Mouse (Mus musculus) hindbrain, embryonic 10.5 days (tissue): Measurements from ENCODE around the gene Qk. TPM values are rescaled to one million over a fixed set of nuclear protein-coding genes. Genes with fewer than 3 reads are reported as not detected.

ENCODE experiments used
- DNase-seq: peaks from one replicate; pipeline ENCODE4 v3.0.0-alpha.2; 2017; ENCODE audit warnings: low spot score
- H3K27ac ChIP-seq: fragments of 300-500 bp; sonication (generic); 2 replicates; pipeline ENCODE4 v1.5.1; 2016; ENCODE audit warnings: mild to moderate bottlenecking, moderate library complexity
- H3K27me3 ChIP-seq: fragments of 300-500 bp; sonication (generic); 2 replicates; pipeline ENCODE4 v1.6.1; 2016; ENCODE audit warnings: mild to moderate bottlenecking; ENCODE audit not compliant: poor library complexity, insufficient read depth, severe bottlenecking
- H3K36me3 ChIP-seq: fragments of 300-500 bp; sonication (generic); 2 replicates; pipeline ENCODE4 v1.6.1; 2016; ENCODE audit warnings: mild to moderate bottlenecking, moderate library complexity
- H3K4me1 ChIP-seq: fragments of 300-500 bp; sonication (generic); replicated peaks from 2 replicates; pipeline ENCODE4 v1.6.1; 2016; ENCODE audit warnings: mild to moderate bottlenecking
- H3K4me3 ChIP-seq: fragments of 300-500 bp; sonication (generic); 2 replicates; pipeline ENCODE4 v1.5.1; 2016; ENCODE audit warnings: mild to moderate bottlenecking, moderate library complexity
- H3K9me3 ChIP-seq: fragments of 300-500 bp; sonication (generic); 2 replicates; pipeline ENCODE4 v1.6.1; 2016; ENCODE audit warnings: mild to moderate bottlenecking, moderate library complexity
- WGBS: fragments of 180-500 bp; shearing (Covaris S2); methylation state at CpG from one replicate; pipeline ENCODE4 v1.1.7; 2016; 5-methylcytosine and 5-hydroxymethylcytosine counted together
- polyA plus RNA-seq: library from polyadenylated mRNA; unstranded; fragments of >200 nt; fragmentation: Nextera tagmentation; extraction: Ambion mirVana; gene quantifications from 2 replicates; pipeline ENCODE4 v1.2.1, GENCODE M21; 2016

Qk gene
- polyA plus RNA-seq, 1 experiment from 2014 or later = 34.6 TPM

DNA sequence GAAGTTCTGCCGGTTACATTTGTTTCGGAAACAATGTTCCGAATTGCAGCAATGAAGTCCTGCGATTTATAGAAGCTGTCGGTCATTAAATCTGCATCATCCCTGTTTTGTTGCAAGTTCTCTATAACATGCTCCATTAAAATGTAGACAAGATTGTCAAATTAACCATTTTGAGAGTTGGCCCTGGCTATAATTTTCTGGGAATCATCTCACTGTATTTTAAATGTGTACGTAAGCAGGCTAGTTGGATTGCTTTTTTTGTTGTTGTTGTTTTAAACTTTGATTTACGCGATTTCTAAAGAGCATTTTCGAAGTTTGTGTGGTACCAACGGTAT, 769 bp upstream of the Qk start:
- peaks cover 14% of the 10 kb centered on the region for H3K4me1 ChIP-seq
- 18% methylated on average over 10 of the region's 10 CpGs for WGBS
- H3K36me3 ChIP-seq = peaks cover 8% of the 10 kb centered on the region
- H3K27me3 ChIP-seq = no peaks in the 10 kb centered on the region
- no peak for DNase-seq
- H3K4me3 ChIP-seq = peak overlapping the region; percentile 93
- peak overlapping the region; percentile 100 for H3K27ac ChIP-seq
- 0 out of 2 replicates have a peak, but pooled peaks cover 5% of the 10 kb centered on the region for H3K9me3 ChIP-seq

DNA sequence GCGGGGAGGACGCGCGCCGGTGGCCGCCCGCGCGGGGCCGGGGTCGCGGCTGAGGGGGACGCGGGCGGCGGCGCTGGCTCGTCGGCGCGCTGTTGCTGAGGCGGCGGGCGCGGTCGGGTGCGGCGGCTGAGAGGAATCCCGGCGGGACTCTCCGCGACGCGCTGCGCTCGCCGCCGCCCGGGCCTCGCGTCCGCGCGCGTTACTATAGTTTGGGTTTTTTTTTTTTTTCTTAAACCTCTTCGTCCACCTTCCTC, 296 bp downstream of the Qk start:
- Histone ChIP-seq H3K36me3 (no peaks in the 10 kb centered on the region), H3K4me1 (peaks cover 25% of the 10 kb centered on the region), H3K4me3 (peak overlapping the region; percentile 93), H3K9me3 (no peaks in the 10 kb centered on the region), H3K27ac (peak overlapping the region; percentile 100), H3K27me3 (no peaks in the 10 kb centered on the region)
- DNase-seq = no peak
- 7% methylated on average over 46 of the region's 46 CpGs for WGBS

DNA sequence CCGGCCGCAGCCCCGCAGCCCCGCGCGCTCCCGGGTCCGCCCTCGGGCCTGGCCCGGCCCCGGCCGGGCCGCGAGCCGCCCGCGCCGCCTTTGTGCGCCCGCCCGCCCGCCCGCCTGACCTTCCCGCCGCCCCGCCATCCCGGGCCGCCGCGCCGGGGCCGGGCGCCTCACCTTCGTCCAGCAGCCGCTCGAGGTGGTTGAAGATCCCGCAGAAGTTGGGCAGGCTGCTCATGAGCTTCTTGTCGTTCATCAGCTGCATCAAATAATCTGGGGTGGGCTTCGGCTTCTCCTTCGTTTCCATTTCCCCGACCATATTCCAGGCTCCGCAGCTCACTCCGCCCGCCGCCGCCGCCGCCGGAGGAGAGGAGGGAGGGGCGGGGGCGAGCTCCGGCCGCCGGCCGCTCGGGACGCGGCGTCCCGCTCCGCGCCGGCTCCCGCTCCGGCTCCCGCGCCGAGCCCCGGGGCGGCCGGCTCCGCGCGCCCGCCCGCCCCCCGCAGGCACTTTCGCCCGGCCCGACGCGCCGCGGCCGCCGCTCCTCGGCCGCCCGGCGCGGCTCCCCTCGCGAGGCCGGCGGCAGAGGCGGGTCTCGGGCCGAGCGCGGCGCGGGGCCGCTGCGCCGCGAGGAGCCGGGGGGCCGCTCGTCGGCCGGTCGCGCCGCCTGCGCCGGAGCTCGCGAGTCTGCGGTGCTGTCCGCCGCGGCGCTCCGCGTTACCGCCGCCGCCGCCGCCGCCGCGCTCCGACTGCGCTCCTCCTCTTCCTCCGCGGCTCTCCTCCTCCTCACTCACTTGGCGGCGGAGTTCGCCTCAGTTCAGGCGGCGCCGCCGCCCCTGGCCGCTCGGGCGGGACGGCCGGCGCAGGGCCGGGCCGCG, 858 bp downstream of the Qk start:
- no peaks in the 10 kb centered on the region for H3K9me3 ChIP-seq
- DNase-seq = peak; percentile 62
- no peaks in the 10 kb centered on the region for H3K36me3 ChIP-seq
- peak overlapping the region; percentile 93 for H3K4me3 ChIP-seq
- no peaks in the 10 kb centered on the region for H3K27me3 ChIP-seq
- peak overlapping the region; percentile 100 for H3K27ac ChIP-seq
- 11% methylated on average over 153 of the region's 153 CpGs for whole genome bisulfite sequencing
- H3K4me1 ChIP-seq = peaks cover 31% of the 10 kb centered on the region

DNA sequence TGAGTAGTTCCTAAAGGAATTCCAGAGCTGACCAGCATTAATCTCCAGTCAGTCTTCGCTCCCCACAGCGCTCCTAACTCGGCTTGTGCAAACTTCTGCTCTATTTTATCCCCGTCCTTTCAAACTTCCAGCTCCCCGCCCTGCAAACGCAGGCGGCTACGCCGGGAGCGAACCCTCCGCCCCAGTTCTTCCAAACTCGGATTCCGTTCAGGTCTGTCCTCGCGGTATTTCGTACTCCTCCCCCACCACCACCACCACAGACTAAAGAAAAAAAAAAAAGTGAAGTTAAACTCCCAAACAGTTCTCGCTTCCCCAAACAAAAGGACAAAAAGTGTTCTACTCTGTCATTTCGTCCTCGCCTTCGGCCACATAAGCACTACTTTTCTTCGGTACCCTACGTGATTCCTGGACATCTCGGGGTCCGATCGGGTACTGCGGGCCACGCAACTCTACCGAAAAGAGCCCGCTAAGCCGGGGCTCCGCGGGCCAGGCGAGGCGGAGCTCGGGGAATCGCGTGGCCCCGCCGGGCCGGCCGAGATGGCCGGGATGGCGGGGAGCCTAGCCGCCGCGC, 1.6 kb downstream of the Qk start:
- Histone ChIP-seq H3K4me1 (peaks cover 31% of the 10 kb centered on the region), H3K27ac (peak overlapping the region; percentile 100), H3K9me3 (no peaks in the 10 kb centered on the region), H3K4me3 (peak overlapping the region; percentile 93), H3K36me3 (no peaks in the 10 kb centered on the region; the same call in 1 of the 2 replicates), H3K27me3 (no peaks in the 10 kb centered on the region)
- DNase-seq = peak; percentile 63
- under 1% methylated on average over 46 of the region's 46 CpGs for WGBS

DNA sequence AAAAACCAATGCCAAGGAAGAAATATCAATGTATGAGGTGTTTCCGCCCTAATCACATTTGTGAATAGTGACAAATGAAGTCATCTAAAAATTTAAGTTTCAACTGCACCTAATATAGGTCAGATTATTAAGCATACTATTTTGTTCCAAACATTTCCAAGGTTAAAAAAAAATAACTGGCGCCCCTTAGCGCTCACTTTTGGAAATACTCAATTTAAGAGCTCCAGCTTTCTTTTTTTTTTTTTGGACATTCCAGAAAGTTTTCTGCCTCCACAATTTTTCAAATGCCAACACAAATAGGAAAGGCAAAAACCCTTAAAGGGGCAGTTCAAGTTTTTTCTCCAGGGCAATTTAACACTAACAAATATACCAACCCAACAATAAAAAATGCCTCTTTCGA, 2.5 kb downstream of the Qk start:
- peaks cover 7% of the 10 kb centered on the region for H3K36me3 ChIP-seq
- peaks cover 36% of the 10 kb centered on the region for H3K4me1 ChIP-seq
- H3K27me3 ChIP-seq = no peaks in the 10 kb centered on the region
- peak overlapping the region; percentile 93 for H3K4me3 ChIP-seq
- DNase-seq = no peak
- H3K27ac ChIP-seq = peak overlapping the region; percentile 100
- WGBS = 5% methylated on average over 4 of the region's 4 CpGs
- H3K9me3 ChIP-seq = no peaks in the 10 kb centered on the region

DNA sequence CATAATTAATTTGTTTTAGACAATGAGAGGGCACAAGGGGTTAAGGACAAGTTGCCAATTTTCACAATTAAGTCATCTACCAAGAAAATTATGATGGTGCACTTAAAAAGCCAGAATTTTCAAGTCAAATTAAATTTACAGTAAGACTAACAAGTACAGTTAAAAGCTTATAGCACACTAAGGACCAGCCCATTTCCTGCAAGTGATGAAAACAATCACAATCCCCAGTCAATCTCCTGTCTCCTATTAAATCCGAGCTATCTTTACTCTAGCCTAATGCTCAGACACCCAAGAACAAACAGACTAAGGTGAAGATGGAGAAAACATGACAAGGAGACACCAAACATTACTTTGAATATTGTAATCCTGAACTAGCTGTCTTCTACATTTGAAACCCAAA, 3.2 kb downstream of the Qk start:
- DNase-seq = no peak
- Histone ChIP-seq H3K36me3 (peaks cover 7% of the 10 kb centered on the region), H3K27ac (peak overlapping the region; percentile 100), H3K9me3 (no peaks in the 10 kb centered on the region), H3K4me3 (peak overlapping the region; percentile 93), H3K4me1 (peaks cover 34% of the 10 kb centered on the region), H3K27me3 (no peaks in the 10 kb centered on the region)
- 2% methylated on average over 1 of the region's 1 CpGs for WGBS

DNA sequence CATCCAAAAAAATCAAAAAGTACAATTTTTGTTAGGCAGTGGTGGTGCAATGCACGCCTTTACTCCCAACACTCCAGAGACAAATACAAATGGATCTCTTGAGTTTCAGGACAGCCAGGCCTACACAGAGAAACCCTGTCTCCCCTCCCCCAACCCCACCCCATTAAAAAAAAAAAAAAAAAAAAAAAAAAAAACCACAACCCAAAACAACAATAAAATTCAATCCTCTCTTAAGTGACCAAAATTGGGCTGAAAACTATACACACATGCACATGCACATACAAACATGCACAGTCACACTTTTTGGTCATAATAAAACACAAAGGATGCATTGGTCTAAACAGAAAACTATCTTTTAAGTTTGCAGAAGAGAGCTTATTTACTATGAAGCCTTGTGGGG, 9.6 kb downstream of the Qk start:
- Histone ChIP-seq H3K36me3 (peaks cover 11% of the 10 kb centered on the region), H3K27ac (no peak overlapping the region), H3K9me3 (no peaks in the 10 kb centered on the region), H3K27me3 (no peaks in the 10 kb centered on the region), H3K4me3 (no peak overlapping the region), H3K4me1 (peaks cover 48% of the 10 kb centered on the region)
- 81% methylated on average over 1 of the region's 1 CpGs for WGBS
- no peak for DNase-seq

DNA sequence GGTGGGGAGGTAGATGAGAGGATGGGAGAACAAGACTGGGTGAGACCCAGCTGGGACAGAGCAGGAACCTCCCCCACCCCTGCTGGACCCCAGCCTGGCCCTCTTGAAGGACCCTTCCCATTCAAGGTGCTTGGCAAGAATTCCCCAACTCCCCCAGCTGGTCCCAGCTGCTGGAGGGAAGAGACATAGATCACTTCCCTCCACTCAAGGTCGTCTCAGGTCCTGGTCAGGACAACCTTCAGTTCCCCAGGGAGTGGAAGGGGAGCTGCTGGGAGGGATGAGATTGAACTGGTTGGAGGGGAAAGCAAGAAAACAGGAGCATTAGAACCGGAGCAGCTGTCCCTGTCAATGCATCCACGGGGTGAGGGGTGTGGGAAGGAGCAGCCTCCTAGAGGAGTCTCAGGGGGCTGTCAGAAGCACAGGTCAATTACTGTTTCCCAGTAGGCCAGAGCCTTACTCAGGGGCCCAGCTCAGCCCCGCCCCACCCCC, 10.5 kb downstream of the Qk start:
- Histone ChIP-seq H3K27ac (0 out of 2 replicates have a peak overlapping the region, but pooled peaks have one; percentile 16), H3K27me3 (no peaks in the 10 kb centered on the region), H3K9me3 (no peaks in the 10 kb centered on the region), H3K4me3 (peak overlapping the region; percentile 27; the same call in 1 of the 2 replicates), H3K36me3 (peaks cover 11% of the 10 kb centered on the region), H3K4me1 (peaks cover 40% of the 10 kb centered on the region)
- DNase-seq = peak; percentile 31
- WGBS = 23% methylated on average over 4 of the region's 4 CpGs

DNA sequence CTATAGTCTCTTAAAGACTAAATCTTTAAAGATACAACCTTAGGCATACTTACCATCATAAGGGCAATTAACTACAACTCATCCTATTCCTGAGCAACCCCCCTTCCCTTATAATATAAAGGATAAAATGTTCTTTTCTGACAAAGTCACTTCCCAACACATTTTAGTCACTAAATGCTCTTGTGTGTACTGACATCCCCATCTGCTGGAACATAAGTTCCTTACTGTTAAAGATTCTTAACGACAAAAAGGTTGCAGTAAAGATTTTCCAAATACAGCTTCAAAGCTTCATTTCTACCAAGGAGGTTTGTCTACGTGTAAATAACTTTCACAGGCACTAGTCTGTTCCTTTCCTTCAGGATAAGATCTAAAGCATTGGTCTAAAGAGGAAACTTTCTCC, 13.2 kb downstream of the Qk start:
- no peaks in the 10 kb centered on the region for H3K27me3 ChIP-seq
- no peak for DNase-seq

DNA sequence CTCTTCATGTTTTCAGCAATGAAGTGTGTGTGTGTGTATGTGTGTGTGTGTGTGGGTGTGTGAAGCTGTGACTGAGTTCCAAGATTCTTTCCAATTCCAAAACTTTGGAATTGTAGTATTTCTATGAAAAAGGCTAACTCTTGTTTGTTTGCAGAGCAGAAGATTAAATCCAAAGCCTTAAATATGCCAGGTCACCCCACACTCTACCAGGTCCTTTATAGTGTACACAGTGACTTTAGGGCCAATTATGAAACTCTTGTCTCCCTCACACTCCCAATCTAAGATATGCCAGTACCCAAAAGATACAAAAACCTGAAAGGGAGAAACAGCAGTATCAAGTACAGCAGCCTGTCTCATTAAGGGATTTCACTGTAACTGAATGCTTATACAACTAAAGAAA, 15.7 kb downstream of the Qk start:
- Histone ChIP-seq H3K27me3 (no peaks in the 10 kb centered on the region), H3K4me1 (peaks cover under 1% of the 10 kb centered on the region), H3K27ac (no peak overlapping the region), H3K36me3 (peaks cover 3% of the 10 kb centered on the region; the same call in 1 of the 2 replicates), H3K4me3 (no peak overlapping the region), H3K9me3 (no peaks in the 10 kb centered on the region)
- DNase-seq = no peak

More for the DNA sequence above, 13.2 kb downstream of the Qk start:
- no peak overlapping the region for H3K4me3 ChIP-seq
- 86% methylated on average over 2 of the region's 2 CpGs for WGBS
- no peaks in the 10 kb centered on the region for H3K9me3 ChIP-seq
- H3K36me3 ChIP-seq = peaks cover 7% of the 10 kb centered on the region; the same call in 1 of the 2 replicates
- H3K4me1 ChIP-seq = peaks cover 25% of the 10 kb centered on the region
- no peak overlapping the region for H3K27ac ChIP-seq

DNA sequence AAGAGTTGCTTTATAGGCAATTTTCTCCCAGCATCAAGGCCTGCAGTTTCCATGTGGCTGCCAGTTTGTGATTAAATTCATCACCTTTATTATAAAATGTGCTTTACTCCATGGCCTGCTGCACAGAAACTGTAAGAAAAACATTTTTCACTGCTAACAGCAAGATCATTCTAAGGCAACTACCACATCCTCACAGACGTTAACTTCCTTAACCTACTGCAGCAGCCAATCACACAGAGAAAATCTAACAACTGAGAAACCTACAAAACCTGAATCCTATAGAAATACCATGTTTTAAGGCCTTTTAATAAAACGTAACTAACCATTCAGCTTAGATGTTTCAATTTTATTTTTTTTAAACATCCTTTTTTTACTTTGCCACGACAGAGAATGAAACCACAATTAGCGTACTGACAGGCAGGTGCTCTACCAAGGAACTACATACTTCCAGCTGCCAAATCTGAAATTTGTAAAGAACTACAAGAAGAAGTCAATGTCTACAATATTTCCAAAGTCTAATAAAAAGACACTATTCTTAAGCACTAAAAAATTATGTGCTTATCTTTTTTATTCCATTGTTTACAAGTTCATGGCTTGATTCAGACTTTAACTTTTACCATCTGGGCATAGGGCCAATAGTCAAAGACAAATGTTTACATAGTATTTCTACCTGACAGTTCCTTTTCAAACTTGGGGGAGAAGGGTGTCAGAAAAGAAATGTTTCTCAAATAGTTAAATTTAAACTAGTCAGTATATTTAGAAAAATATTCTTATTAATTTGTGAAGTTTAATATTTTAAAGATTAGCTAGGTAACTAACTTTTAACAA, 18.5 kb downstream of the Qk start:
- Histone ChIP-seq H3K27ac (no peak overlapping the region), H3K4me1 (no peaks in the 10 kb centered on the region), H3K9me3 (no peaks in the 10 kb centered on the region), H3K36me3 (peaks cover 3% of the 10 kb centered on the region; the same call in 1 of the 2 replicates), H3K27me3 (no peaks in the 10 kb centered on the region), H3K4me3 (no peak overlapping the region)
- no peak for DNase-seq
- WGBS = 83% methylated on average over 4 of the region's 4 CpGs

DNA sequence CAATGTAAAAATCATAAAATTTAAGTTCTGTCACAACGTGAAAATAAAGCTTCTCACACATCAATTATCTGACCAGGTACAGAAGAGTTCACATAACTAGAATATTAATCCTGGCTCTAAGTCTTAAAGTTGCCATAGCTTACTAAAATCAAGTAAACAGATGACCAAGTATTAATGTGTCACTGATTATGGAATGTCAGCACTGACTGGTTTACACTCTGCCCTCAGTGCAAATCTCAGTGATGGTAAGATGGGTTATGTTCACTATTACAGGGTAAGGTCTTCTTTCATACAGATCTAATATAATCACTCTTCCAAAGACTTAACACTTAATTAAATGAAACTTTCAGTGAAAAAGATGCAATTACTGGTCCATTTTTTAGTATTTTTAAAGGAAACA, 20.3 kb downstream of the Qk start:
- 90% methylated on average over 1 of the region's 1 CpGs for whole genome bisulfite sequencing

DNA sequence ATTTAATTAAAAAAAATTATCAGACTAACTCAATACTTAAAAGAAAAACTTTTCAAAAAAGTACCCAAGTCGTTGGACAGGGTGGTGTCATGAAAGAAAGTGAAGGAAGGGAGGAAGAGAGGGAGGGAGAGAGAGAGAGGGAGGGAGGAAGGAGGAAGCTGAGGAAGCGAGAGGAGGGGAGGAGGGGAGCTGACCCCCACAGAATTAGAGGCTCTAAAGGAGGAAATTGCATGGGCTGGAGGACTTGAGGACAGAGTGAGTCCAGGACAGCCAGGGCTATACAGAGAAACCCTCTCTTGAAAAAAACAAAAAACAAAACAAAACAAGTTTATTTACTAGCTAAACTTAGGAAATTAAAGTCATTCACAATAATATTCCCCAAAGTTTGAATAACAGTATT, 27.1 kb downstream of the Qk start:
- Histone ChIP-seq H3K4me3 (no peak overlapping the region), H3K4me1 (no peaks in the 10 kb centered on the region), H3K36me3 (no peaks in the 10 kb centered on the region), H3K9me3 (no peaks in the 10 kb centered on the region), H3K27ac (no peak overlapping the region), H3K27me3 (no peaks in the 10 kb centered on the region)
- WGBS = 72% methylated on average over 2 of the region's 2 CpGs
- no peak for DNase-seq

More for the DNA sequence above, 20.3 kb downstream of the Qk start:
- DNase-seq = no peak
- H3K4me3 ChIP-seq = no peak overlapping the region
- no peaks in the 10 kb centered on the region for H3K27me3 ChIP-seq
- H3K27ac ChIP-seq = no peak overlapping the region
- no peaks in the 10 kb centered on the region for H3K9me3 ChIP-seq
- H3K4me1 ChIP-seq = no peaks in the 10 kb centered on the region
- H3K36me3 ChIP-seq = peaks cover 3% of the 10 kb centered on the region; the same call in 1 of the 2 replicates
